Mouse (Mus musculus) stomach, embryonic 16.5 days (tissue): ENCODE results near the gene Rps2. TPM values are rescaled to one million over a fixed set of nuclear protein-coding genes. Genes with fewer than 3 reads are reported as not detected.

ENCODE experiments used
- ATAC-seq: fragments of 200-750 bp; cut with Nextera tagmentation; 2 replicates; pipeline ENCODE4 v1.8.0; 2017; ENCODE audit warnings: moderate number of reproducible peaks, moderate TSS enrichment; ENCODE audit not compliant: insufficient read depth, low FRiP score
- H3K27ac ChIP-seq: fragments of 300-500 bp; sonication (generic); 2 replicates; pipeline ENCODE4 v1.5.1; 2014; ENCODE audit warnings: low read length
- H3K27me3 ChIP-seq: fragments of 300-500 bp; sonication (generic); 2 replicates; pipeline ENCODE4 v1.6.1; 2014; ENCODE audit warnings: low read length, control low read depth, mixed read lengths; ENCODE audit not compliant: control insufficient read depth, insufficient read depth
- H3K36me3 ChIP-seq: fragments of 300-500 bp; sonication (generic); 2 replicates; pipeline ENCODE4 v1.6.1; 2014; ENCODE audit warnings: low read length; ENCODE audit not compliant: control insufficient read depth, insufficient read depth
- H3K4me1 ChIP-seq: fragments of 300-500 bp; sonication (generic); 2 replicates; pipeline ENCODE4 v1.6.1; 2014; ENCODE audit warnings: low read length, control low read depth, mixed read lengths; ENCODE audit not compliant: control insufficient read depth, insufficient read depth
- H3K4me2 ChIP-seq: fragments of 300-500 bp; sonication (generic); 2 replicates; pipeline ENCODE4 v1.6.1; 2014; ENCODE audit warnings: low read depth, low read length, mixed read lengths
- H3K4me3 ChIP-seq: fragments of 300-500 bp; sonication (generic); replicated peaks from 2 replicates; pipeline ENCODE4 v1.5.1; 2014; ENCODE audit warnings: mild to moderate bottlenecking, low read length
- H3K9ac ChIP-seq: fragments of 300-500 bp; sonication (generic); 2 replicates; pipeline ENCODE4 v1.6.1; 2014; ENCODE audit warnings: low read length
- H3K9me3 ChIP-seq: fragments of 300-500 bp; sonication (generic); replicated peaks from 2 replicates; pipeline ENCODE4 v1.6.1; 2016; ENCODE audit warnings: low read length, control low read depth; ENCODE audit not compliant: control insufficient read depth
- WGBS: fragments of 180-500 bp; shearing (Covaris S2); extraction: QIAGEN DNeasy Blood & Tissue Kit; methylation state at CpG from one replicate; pipeline ENCODE4 v1.1.7; 2014; 5-methylcytosine and 5-hydroxymethylcytosine counted together
- polyA plus RNA-seq: library from polyadenylated mRNA; unstranded; fragments of >200 nt; fragmentation: Nextera tagmentation; extraction: Ambion mirVana; gene quantifications from 2 replicates; pipeline ENCODE4 v1.2.1, GENCODE M21; 2015

The Rps2 gene
- polyA plus RNA-seq, 1 experiment from 2014 or later = 1,212 TPM

- Histone ChIP-seq H3K4me3 (no peak overlapping the region), H3K4me1 (peaks cover 4% of the 10 kb centered on the region)
Observed at GRCm38 (mm10) chr17:24766266-24766875, 48.5 kb downstream of the Rps2 start.

DNA sequence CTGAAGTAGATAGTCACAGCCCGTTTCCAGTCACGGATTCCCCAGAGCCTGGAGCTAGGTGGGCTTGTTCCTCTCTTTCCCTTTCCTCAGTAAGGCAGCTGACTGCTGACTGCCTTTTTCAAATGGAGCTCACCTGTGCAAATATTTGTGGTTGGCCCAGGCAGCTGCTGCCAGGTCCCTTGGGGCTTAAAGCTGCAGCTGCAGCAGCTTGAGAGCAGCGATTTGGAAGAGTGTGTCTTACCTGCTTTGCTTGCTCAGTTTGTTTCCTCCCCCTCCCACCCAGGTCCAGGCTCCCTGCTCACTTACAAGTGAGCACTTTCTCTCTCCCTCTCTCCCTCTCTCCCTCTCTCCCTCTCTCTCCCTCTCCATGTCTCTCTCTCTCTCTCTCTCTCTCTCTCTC, 51.2 kb downstream of the Rps2 start:
- H3K4me2 ChIP-seq = no peak overlapping the region
- H3K27me3 ChIP-seq = no peaks in the 10 kb centered on the region
- 0 out of 2 replicates have a peak overlapping the region, but pooled peaks have one; percentile 13 for H3K27ac ChIP-seq
- peak; percentile 64; the same call in 1 of the 2 replicates for ATAC-seq
- no peaks in the 10 kb centered on the region for H3K36me3 ChIP-seq
- no peak overlapping the region for H3K9ac ChIP-seq
- no peak overlapping the region for H3K4me3 ChIP-seq
- 27% methylated on average over 3 of the region's 3 CpGs for WGBS
- H3K9me3 ChIP-seq = peaks cover 5% of the 10 kb centered on the region; the same call in 1 of the 2 replicates
- peaks cover 4% of the 10 kb centered on the region for H3K4me1 ChIP-seq

More at GRCm38 (mm10) chr17:24766266-24766875, 48.5 kb downstream of the Rps2 start:
- Histone ChIP-seq H3K9ac (no peak overlapping the region), H3K4me2 (no peak overlapping the region), H3K27ac (no peak overlapping the region), H3K36me3 (no peaks in the 10 kb centered on the region), H3K9me3 (no peaks in the 10 kb centered on the region), H3K27me3 (no peaks in the 10 kb centered on the region)
- no peak for ATAC-seq
- 25% methylated on average over 12 of the region's 12 CpGs for WGBS

Other genes with a start within 250 kb of the Rps2 start
- 29.4 and 35.0 TPM in 2 replicates for gene E4f1, start 247.8 kb upstream of the Rps2 start, polyA plus RNA-seq
- gene Pgp, start 247.7 kb upstream of the Rps2 start, polyA plus RNA-seq = 49.6 and 54.5 TPM in 2 replicates
- 0.36 and 0.46 TPM in 2 replicates for gene Bricd5, start 244.2 kb upstream of the Rps2 start, polyA plus RNA-seq
- gene Mlst8, start 239.0 kb upstream of the Rps2 start, polyA plus RNA-seq = 29.0 and 33.6 TPM in 2 replicates
- 1.5 and 2.3 TPM in 2 replicates for gene Caskin1, start 229.5 kb upstream of the Rps2 start, polyA plus RNA-seq
- 80.6 and 104 TPM in 2 replicates for gene Traf7, start 190.2 kb upstream of the Rps2 start, polyA plus RNA-seq
- 7.9 and 9.4 TPM in 2 replicates for gene Rab26, start 183.9 kb upstream of the Rps2 start, polyA plus RNA-seq
- gene Pkd1, start 168.3 kb upstream of the Rps2 start, polyA plus RNA-seq = 21.7 and 22.2 TPM in 2 replicates
- 53.1 and 57.2 TPM in 2 replicates for gene Tsc2, start 85.5 kb upstream of the Rps2 start, polyA plus RNA-seq
- gene Nthl1, start 85.4 kb upstream of the Rps2 start, polyA plus RNA-seq = 18.0 and 19.1 TPM in 2 replicates
- gene Slc9a3r2, start 67.8 kb upstream of the Rps2 start, polyA plus RNA-seq = 38.0 and 39.0 TPM in 2 replicates
- 0.37 and 0.39 TPM in 2 replicates for gene Npw, start 59.7 kb upstream of the Rps2 start, polyA plus RNA-seq
- gene Zfp598, start 48.4 kb upstream of the Rps2 start, polyA plus RNA-seq = 13.6 and 13.7 TPM in 2 replicates
- 6.1 and 6.2 TPM in 2 replicates for gene Syngr3, start 28.2 kb upstream of the Rps2 start, polyA plus RNA-seq
- 34.5 and 35.2 TPM in 2 replicates for gene Gfer, start 22.0 kb upstream of the Rps2 start, polyA plus RNA-seq
- 3.8 and 5.8 TPM in 2 replicates for gene Noxo1, start 21.9 kb upstream of the Rps2 start, polyA plus RNA-seq
- gene Tbl3, start 10.5 kb upstream of the Rps2 start, polyA plus RNA-seq = 63.6 and 70.4 TPM in 2 replicates
- 0.14 TPM in 1 of 2 replicates, not detected in the other for gene Rnf151, start 53 bp upstream of the Rps2 start, polyA plus RNA-seq
- gene Ndufb10, start 6.4 kb downstream of the Rps2 start, polyA plus RNA-seq = 225 and 246 TPM in 2 replicates
- gene Rpl3l, start 9.7 kb downstream of the Rps2 start, polyA plus RNA-seq = 0.25 and 0.57 TPM in 2 replicates
- gene Msrb1, start 18.5 kb downstream of the Rps2 start, polyA plus RNA-seq = 40.3 and 45.5 TPM in 2 replicates
- gene Hs3st6, start 34.9 kb downstream of the Rps2 start, polyA plus RNA-seq = 0.81 and 1.0 TPM in 2 replicates
- gene Meiob, start 86.2 kb downstream of the Rps2 start, polyA plus RNA-seq = 0.10 TPM in 1 of 2 replicates, not detected in the other
- gene Hagh, start 122.0 kb downstream of the Rps2 start, polyA plus RNA-seq = 50.9 and 53.1 TPM in 2 replicates
- gene Fahd1, start 132.2 kb downstream of the Rps2 start, polyA plus RNA-seq = 29.9 and 36.5 TPM in 2 replicates
- gene Igfals, start 147.9 kb downstream of the Rps2 start, polyA plus RNA-seq = 3.7 and 4.2 TPM in 2 replicates
- gene Nubp2, start 168.2 kb downstream of the Rps2 start, polyA plus RNA-seq = 44.1 and 47.9 TPM in 2 replicates
- 31.5 and 32.7 TPM in 2 replicates for gene Spsb3, start 168.5 kb downstream of the Rps2 start, polyA plus RNA-seq
- 32.3 and 33.5 TPM in 2 replicates for gene Eme2, start 177.0 kb downstream of the Rps2 start, polyA plus RNA-seq
- 91.2 and 96.2 TPM in 2 replicates for gene Mrps34, start 177.0 kb downstream of the Rps2 start, polyA plus RNA-seq
- 63.1 and 64.8 TPM in 2 replicates for gene Nme3, start 178.4 kb downstream of the Rps2 start, polyA plus RNA-seq
- 32.8 and 33.4 TPM in 2 replicates for gene Mapk8ip3, start 218.9 kb downstream of the Rps2 start, polyA plus RNA-seq
- gene Jpt2, start 242.6 kb downstream of the Rps2 start, polyA plus RNA-seq = 158 and 170 TPM in 2 replicates